Mouse (Mus musculus) myocyte (in vitro differentiated cells): ENCODE data around the gene Etnk2. TPM values are rescaled to one million over a fixed set of nuclear protein-coding genes. Genes with fewer than 3 reads are reported as not detected.

Experiments used
- H3K27me3 ChIP-seq: one replicate; pipeline ENCODE4 v1.6.1; 2011; ENCODE audit not compliant: control insufficient read depth, insufficient read depth, insufficient read length
- H3K36me3 ChIP-seq: one replicate; pipeline ENCODE4 v1.6.1; 2011; ENCODE audit not compliant: control insufficient read depth, insufficient read depth
- H3K4me2 ChIP-seq: one replicate; pipeline ENCODE4 v1.6.1; 2011; ENCODE audit warnings: low read depth, control low read depth
- H3K4me3 ChIP-seq: one replicate; pipeline ENCODE4 v1.5.1; 2011; ENCODE audit warnings: mild to moderate bottlenecking, control low read depth, moderate library complexity
- H3K79me2 ChIP-seq: one replicate; pipeline ENCODE4 v1.6.1; 2011; ENCODE audit not compliant: control insufficient read depth, insufficient read depth
- H3ac ChIP-seq: one replicate; pipeline ENCODE4 v1.6.1; 2011; ENCODE audit not compliant: control insufficient read depth, insufficient read length
- CEBPB ChIP-seq: IDR thresholded peaks from 2 replicates; pipeline ENCODE4 v1.6.1; 2011; ENCODE audit warnings: mild to moderate bottlenecking, moderate library complexity; ENCODE audit not compliant: poor library complexity, insufficient read depth, severe bottlenecking
- E2F4 ChIP-seq: IDR thresholded peaks from one replicate; pipeline ENCODE4 v1.6.1; 2011; ENCODE audit warnings: mild to moderate bottlenecking, control low read depth, moderate library complexity; ENCODE audit not compliant: insufficient read depth
- MAX ChIP-seq: IDR thresholded peaks from one replicate; pipeline ENCODE4 v1.6.1; 2011; ENCODE audit warnings: low read depth, mild to moderate bottlenecking, control low read depth
- MYOD1 ChIP-seq, 3 experiments: IDR thresholded peaks; one replicate each; pipeline ENCODE4 v1.6.1; 2011; ENCODE audit warnings: control low read depth in 2 of 3, low read depth in 2 of 3, mild to moderate bottlenecking in 2 of 3, moderate library complexity in 1 of 3; ENCODE audit not compliant: insufficient read length in 2 of 3, control insufficient read depth in 1 of 3
- MYOG ChIP-seq, 3 experiments: IDR thresholded peaks; one replicate each; pipeline ENCODE4 v1.6.1; 2011; ENCODE audit warnings: control low read depth in 2 of 3, low read depth in 2 of 3, mild to moderate bottlenecking in 2 of 3; ENCODE audit not compliant: insufficient read length in 2 of 3, control insufficient read depth in 1 of 3, insufficient read depth in 1 of 3
- POLR2A ChIP-seq: IDR thresholded peaks from one replicate; pipeline ENCODE4 v1.6.1; 2011; ENCODE audit warnings: low read depth, mild to moderate bottlenecking, control low read depth, moderate library complexity; ENCODE audit not compliant: insufficient read length
- POLR2AphosphoS2 ChIP-seq: IDR thresholded peaks from one replicate; pipeline ENCODE4 v1.6.1; 2011; ENCODE audit warnings: low read depth, control low read depth; ENCODE audit not compliant: insufficient read length
- REST ChIP-seq: IDR thresholded peaks from one replicate; pipeline ENCODE4 v1.6.1; 2011; ENCODE audit warnings: mild to moderate bottlenecking, control low read depth, moderate library complexity; ENCODE audit not compliant: insufficient read depth, insufficient read length
- SRF ChIP-seq: IDR thresholded peaks from one replicate; pipeline ENCODE4 v1.6.1; 2011; ENCODE audit warnings: low read depth; ENCODE audit not compliant: control insufficient read depth, insufficient read length
- TCF12 ChIP-seq: IDR thresholded peaks from one replicate; pipeline ENCODE4 v1.6.1; 2011; ENCODE audit warnings: mild to moderate bottlenecking, control low read depth; ENCODE audit not compliant: poor library complexity, insufficient read depth, severe bottlenecking
- TCF3 ChIP-seq: IDR thresholded peaks from one replicate; pipeline ENCODE4 v1.6.1; 2011; ENCODE audit warnings: low read depth, control low read depth; ENCODE audit not compliant: insufficient read length
- USF1 ChIP-seq: IDR thresholded peaks from one replicate; pipeline ENCODE4 v1.6.1; 2011; ENCODE audit warnings: low read depth, mild to moderate bottlenecking, control low read depth, moderate library complexity
- polyA plus RNA-seq: library from polyadenylated mRNA; unstranded; fragments of >200 nt; fragmentation: generic; extraction: Trizol; gene quantifications from one replicate; pipeline ENCODE4 v1.2.1, GENCODE M21; 2012; ENCODE audit warnings: missing spikeins

Etnk2 gene
- polyA plus RNA-seq, 1 experiment: 0.73 TPM

GRCm38 (mm10) chr1:133382552-133383155, 19.3 kb downstream of the Etnk2 start:
- H3K4me2 ChIP-seq: no peak overlapping the region
- no peak overlapping the region for H3K4me3 ChIP-seq
- TF ChIP-seq USF1 (no peak), POLR2AphosphoS2 (no peak), MYOD1 (IDR thresholded peaks at IDR 0.05; ENCODE audit: control insufficient read depth in 1 of 3, insufficient read length in 2 of 3, low read depth in 2 of 3) (no peak), MYOG (IDR thresholded peaks at IDR 0.05; ENCODE audit: control insufficient read depth in 1 of 3, insufficient read depth in 1 of 3, insufficient read length in 2 of 3, low read depth in 2 of 3) (no peak), CEBPB (no peak), E2F4 (no peak), SRF (no peak), TCF12 (no peak), MAX (no peak), REST (no peak), TCF3 (no peak), POLR2A (no peak)
- H3ac ChIP-seq: no peak overlapping the region
- H3K79me2 ChIP-seq: no peaks in the 10 kb centered on the region
- H3K36me3 ChIP-seq: no peaks in the 10 kb centered on the region
- peaks cover 10% of the 10 kb centered on the region for H3K27me3 ChIP-seq

GRCm38 (mm10) chr1:133383157-133383783, 19.9 kb downstream of the Etnk2 start:
- Histone ChIP-seq H3K79me2 (no peaks in the 10 kb centered on the region), H3K36me3 (no peaks in the 10 kb centered on the region), H3K4me3 (no peak overlapping the region), H3ac (no peak overlapping the region), H3K27me3 (peaks cover 7% of the 10 kb centered on the region), H3K4me2 (no peak overlapping the region)
- no peak for TF ChIP-seq POLR2AphosphoS2
- TF ChIP-seq TCF3: no peak

- no peaks in the 10 kb centered on the region for H3K79me2 ChIP-seq
- H3K36me3 ChIP-seq: no peaks in the 10 kb centered on the region
- no peak overlapping the region for H3ac ChIP-seq
- peaks cover 8% of the 10 kb centered on the region for H3K27me3 ChIP-seq
- no peak overlapping the region for H3K4me2 ChIP-seq
- H3K4me3 ChIP-seq: no peak overlapping the region
- TF ChIP-seq MAX: no peak
- no peak for TF ChIP-seq USF1
- no peak for TF ChIP-seq E2F4
- TF ChIP-seq SRF: no peak
Observed at GRCm38 (mm10) chr1:133385506-133385905, 22.1 kb downstream of the Etnk2 start.

- no peak overlapping the region for H3K4me2 ChIP-seq
- H3K36me3 ChIP-seq: no peaks in the 10 kb centered on the region
- TF ChIP-seq MYOD1 (IDR thresholded peaks at IDR 0.05; ENCODE audit: control insufficient read depth in 1 of 3, insufficient read length in 2 of 3, low read depth in 2 of 3) (no peak), USF1 (no peak), MYOG (IDR thresholded peaks at IDR 0.05; ENCODE audit: control insufficient read depth in 1 of 3, insufficient read depth in 1 of 3, insufficient read length in 2 of 3, low read depth in 2 of 3) (no peak), SRF (no peak), E2F4 (no peak)
- no peaks in the 10 kb centered on the region for H3K79me2 ChIP-seq
- no peak overlapping the region for H3K4me3 ChIP-seq
- peaks cover 8% of the 10 kb centered on the region for H3K27me3 ChIP-seq
- H3ac ChIP-seq: no peak overlapping the region
Observed at GRCm38 (mm10) chr1:133386209-133386608, 22.8 kb downstream of the Etnk2 start.

- H3K27me3 ChIP-seq: peaks cover 17% of the 10 kb centered on the region
- TF ChIP-seq TCF3 (no peak), REST (no peak), E2F4 (no peak), CEBPB (no peak), MYOD1 (IDR thresholded peaks at IDR 0.05; ENCODE audit: control insufficient read depth in 1 of 3, insufficient read length in 2 of 3, low read depth in 2 of 3) (no peak), TCF12 (no peak), POLR2AphosphoS2 (no peak), MAX (no peak), SRF (no peak), POLR2A (no peak), USF1 (no peak), MYOG (IDR thresholded peaks at IDR 0.05; ENCODE audit: control insufficient read depth in 1 of 3, insufficient read depth in 1 of 3, insufficient read length in 2 of 3, low read depth in 2 of 3) (no peak)
- H3K4me3 ChIP-seq: no peak overlapping the region
- H3K79me2 ChIP-seq: no peaks in the 10 kb centered on the region
- no peaks in the 10 kb centered on the region for H3K36me3 ChIP-seq
- H3ac ChIP-seq: no peak overlapping the region
- no peak overlapping the region for H3K4me2 ChIP-seq
Observed at GRCm38 (mm10) chr1:133387539-133388268, 24.3 kb downstream of the Etnk2 start.
